Mouse (Mus musculus): ENCODE results near the gene Fam160a1. TPM values are rescaled to one million over a fixed set of nuclear protein-coding genes. Genes with fewer than 3 reads are reported as not detected.
A peak's percentile ranks its signal among the peaks of the same experiment; 100 is the strongest.

The Fam160a1 gene
- total RNA-seq, 2 experiments from 2014 or later: not detected

DNA sequence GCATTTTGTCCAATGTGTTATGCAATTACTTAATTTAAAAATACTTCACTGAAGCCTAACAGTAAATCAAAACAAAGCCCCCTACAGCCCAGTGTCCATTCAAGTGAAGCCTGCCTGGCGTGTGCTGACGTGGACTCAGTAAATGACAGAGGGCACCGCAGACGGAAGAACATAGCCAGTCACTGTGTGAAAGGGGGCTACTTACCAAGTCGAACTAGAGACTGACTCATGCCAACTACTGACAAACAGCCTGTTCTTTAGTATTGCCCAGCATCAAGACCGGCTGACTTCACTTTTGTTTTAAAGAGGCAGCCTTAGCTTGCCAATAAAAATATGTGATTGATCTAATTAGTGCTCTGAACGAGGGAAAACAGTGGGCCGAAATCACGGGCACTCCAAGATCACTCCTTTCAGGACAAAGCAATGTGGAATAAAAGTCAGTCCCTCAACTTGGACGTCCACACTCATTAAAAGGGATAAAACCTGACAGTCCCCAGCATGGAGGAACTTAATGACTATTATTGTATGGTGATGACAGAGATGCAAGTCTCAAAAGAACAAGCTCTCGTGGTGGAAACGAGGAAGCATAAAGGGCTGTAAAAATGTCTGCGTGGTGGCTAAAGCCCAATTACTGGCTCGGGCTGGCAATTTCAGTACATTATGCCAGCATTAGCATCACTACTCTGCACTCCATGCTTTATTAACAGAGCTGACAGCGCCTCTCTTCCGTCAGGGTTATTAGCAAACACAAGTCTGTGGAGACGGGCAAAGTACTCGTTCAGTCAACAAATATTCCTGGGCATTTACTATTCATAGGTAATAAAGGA lies 52.9 kb downstream of the Fam160a1 start:
- ATAC-seq (replicated peaks; ENCODE audit: low FRiP score, poor library complexity, severe bottlenecking): no peak

DNA sequence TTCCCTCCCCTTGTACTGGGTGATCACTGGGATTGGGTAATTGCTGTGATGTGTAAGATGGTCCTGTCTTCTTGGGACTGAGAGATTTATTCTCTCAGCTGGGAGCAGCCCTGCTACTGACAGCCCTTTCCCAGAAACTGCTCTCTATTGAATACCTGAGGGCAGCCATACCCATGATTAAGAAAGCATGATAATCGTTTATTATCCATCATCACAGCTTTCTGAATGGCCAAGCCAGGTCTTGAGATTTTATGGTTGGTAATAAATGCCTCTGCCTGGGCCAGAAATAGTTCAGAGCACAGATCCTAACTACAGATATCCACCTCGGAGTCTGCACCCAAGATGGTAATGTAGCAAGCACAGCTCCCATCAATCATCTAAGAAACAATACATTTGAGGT lies 59.1 kb downstream of the Fam160a1 start:
- no peak for ATAC-seq (replicated peaks; ENCODE audit: low FRiP score, poor library complexity, severe bottlenecking)

DNA sequence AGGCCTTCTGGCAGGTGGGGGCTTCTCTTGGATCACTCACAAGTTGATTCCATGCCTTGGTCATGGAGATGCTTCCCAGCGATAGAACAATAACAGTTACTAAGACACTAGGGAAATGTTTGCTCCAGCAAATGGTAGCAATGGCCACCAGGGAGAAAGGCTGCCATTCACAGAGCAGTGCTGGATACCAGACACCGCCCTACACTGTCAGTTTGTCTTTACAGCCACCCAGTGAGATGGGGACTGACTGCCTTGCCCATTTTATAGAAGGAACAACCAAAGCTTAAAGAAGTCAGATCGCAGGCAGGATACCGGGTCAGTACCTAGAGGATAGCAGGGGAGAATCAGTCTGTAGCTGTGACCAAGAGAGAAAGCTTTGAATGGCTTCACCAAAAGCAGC lies 59.7 kb downstream of the Fam160a1 start:
- no peak for ATAC-seq (replicated peaks; ENCODE audit: low FRiP score, poor library complexity, severe bottlenecking)

DNA sequence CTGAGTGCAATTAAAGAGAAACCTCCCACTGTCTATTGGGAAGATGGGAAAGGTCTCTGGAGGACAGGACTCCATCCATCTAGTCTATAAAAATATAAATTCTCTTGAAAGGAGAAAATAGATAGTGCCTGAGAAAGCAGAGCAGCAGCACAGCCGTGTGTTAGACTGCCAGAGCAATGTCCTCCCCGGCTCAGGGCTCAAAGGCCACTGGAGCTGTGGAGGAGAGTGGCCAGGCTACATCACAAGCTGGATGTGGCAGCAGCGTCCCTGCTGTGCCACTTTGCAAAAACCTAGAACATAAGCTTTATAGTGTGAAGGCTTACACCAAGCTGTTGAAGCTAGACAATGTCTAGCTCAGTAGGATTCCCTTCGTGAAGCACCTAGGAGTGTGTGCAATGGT lies 67.7 kb downstream of the Fam160a1 start:
- ATAC-seq (replicated peaks; ENCODE audit: low FRiP score, poor library complexity, severe bottlenecking): no peak

DNA sequence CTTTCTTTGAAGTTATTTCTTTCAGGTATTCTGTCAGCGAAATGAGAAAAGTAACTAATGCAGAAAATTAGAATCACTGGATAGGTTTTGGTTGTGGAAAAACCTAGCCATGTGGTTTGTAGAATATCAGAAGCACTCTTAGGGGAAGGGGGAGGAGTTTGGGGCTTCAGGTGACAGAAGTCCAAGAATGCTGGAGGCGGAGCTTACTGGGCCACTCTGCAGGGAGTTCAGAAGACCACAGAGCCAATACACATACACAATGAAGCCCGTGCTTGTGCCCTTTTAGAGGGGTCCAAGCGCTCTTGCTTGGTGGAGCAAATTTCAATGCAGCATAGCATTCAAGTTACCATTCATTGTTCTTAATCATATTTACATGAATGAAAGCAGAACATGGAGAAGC lies 68.2 kb downstream of the Fam160a1 start:
- no peak for ATAC-seq (replicated peaks; ENCODE audit: low FRiP score, poor library complexity, severe bottlenecking)

DNA sequence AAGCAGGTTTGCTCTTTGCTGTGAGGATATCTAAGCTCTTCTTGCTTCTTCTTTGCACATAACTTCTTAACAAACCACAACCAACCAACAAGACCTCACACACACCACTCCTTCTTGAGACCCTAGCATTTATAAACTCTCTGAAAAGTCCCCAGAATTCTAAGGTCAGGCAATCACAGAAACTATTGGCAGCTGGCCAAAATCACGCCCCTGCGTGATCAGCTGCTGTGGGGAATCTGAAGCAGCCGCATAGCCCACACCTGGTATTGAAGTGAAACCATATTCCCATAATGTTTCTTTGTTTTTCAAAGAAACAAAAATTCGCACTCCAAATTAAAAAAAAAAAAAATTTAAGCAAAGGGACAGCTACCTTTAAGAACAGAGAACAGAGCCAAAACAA lies 71.0 kb downstream of the Fam160a1 start:
- ATAC-seq (replicated peaks; ENCODE audit: low FRiP score, poor library complexity, severe bottlenecking): no peak

DNA sequence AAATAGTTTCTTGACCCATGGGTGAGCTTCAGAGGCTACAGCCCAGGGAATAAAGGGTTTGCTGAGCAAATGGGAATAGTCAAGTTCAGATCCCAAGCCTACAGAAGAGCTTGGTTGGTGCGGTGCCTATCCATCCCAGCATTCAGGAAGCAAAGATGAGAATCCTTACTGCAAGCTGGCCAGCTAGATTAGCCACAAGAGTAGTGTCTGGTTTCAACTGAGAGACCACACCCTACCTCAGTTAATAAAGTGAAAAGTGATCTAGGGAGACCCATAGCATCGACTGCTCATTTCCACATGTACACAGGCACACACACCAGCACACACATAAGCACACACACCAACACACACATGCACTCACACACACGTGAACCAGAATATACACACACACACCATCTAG lies 75.3 kb downstream of the Fam160a1 start:
- no peak for ATAC-seq (replicated peaks; ENCODE audit: low FRiP score, poor library complexity, severe bottlenecking)

DNA sequence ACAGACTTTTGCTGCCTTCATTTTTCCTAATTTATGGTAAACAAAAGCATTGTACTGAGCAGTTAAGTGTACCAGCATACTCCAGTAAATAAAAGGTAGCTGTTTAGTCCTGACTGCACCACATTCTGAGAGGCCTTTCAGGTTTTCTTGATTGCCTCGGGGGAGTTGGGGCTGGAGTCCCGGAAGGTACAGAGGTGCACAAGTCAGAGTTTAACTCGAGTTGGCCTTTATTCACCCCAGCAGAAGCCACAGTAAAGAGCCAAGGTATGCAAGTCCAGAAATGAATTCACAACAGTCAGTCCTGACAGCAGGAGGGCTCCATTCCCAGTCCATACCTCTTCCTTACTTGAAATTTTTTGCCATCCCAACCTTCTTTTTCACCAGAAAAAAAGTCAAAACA lies 78.5 kb downstream of the Fam160a1 start:
- ATAC-seq (replicated peaks; ENCODE audit: low FRiP score, poor library complexity, severe bottlenecking): no peak

DNA sequence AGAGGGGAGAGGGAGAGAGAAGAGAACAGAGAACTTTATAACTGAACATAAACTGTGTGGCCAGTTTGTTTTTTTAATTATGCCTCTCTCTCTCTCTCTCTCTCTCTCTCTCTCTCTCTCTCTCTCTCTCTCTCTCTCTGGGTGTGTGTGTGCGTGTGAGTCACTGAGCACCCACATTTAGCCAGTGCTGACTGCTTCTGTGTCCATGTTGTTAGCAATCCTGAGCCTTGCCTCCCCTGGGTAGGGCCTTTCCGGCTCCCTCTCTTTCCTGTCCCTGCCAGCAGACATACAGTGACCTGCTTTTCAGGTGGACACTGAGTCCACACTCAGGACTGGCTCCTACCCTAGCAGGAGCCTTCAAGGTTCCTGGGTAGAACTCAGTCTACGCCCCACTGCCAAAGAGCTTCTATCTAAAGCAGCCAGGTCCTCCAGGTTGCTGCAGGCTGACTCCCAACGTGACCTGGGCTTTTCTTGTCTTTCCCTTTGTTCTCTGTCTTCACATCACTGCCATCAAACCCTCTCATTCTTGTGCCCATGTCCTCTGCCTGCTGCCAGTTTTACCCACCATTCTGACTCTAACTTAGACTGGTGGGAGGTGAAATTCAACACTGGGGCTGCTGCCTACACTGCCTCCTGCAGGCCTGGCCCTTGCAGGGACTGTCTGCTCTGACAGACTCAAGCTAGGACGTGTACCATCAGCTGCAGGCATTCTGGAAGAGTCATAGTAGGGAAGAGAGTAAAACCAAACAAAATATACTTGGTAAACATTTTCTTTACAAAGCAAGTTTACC lies 83.0 kb downstream of the Fam160a1 start:
- no peak for ATAC-seq (replicated peaks; ENCODE audit: low FRiP score, poor library complexity, severe bottlenecking)

DNA sequence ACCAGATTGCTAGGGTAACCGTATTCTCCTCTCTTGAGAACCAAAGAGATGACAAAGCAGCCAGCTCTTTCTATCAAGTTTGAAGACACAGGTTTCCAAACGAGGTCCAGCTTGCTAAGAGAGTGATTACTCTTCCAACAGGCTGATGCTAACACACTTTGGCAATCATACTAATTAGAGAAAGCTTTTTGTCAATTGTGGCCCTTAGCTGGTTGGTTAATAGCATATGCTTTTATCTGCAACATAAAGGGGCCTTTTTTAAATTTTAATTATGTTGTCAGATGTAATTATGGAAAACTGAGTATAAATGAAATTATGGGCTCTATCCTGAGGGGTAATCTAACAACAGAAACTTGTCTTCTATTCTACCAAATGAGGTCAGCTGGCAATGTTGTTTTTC lies 89.9 kb downstream of the Fam160a1 start:
- ATAC-seq (replicated peaks; ENCODE audit: low FRiP score, poor library complexity, severe bottlenecking): no peak

DNA sequence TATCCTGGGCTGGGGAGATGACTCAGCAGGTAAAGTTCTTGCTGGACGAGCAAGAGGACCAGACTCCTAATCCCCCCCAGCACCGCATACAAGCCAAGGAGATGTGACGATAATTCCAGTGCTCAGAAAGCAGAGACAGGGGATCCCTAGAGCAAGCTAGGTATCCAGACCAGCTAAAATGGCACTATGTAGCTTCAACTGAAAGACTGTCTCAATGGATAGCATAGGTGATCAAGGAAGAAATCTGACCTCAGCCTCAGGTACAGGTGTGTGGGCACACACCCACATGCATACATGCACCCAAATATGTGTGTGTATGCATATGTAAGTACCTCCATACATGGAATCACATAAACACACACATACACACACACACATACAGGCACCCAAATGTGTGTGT lies 91.1 kb downstream of the Fam160a1 start:
- no peak for ATAC-seq (replicated peaks; ENCODE audit: low FRiP score, poor library complexity, severe bottlenecking)

DNA sequence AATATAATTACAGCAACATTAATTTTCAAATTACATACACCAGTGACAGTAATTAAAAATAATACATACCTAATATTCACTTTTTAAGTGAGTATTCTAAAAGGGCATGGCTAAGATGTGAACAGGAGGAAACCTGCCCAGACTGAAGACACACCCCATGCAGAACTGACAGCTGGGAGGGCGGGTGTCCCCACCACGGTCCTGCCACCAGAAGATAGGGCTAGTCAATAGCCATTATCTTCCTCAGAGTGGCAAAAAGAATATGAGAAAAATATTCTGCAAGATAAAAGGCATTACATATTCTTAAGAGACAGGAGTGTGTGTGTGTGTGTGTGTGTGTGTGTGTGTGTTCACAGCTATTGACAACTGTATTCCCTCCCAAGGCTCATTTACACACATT lies 92.0 kb downstream of the Fam160a1 start:
- ATAC-seq (replicated peaks; ENCODE audit: low FRiP score, poor library complexity, severe bottlenecking): peak; percentile 98

DNA sequence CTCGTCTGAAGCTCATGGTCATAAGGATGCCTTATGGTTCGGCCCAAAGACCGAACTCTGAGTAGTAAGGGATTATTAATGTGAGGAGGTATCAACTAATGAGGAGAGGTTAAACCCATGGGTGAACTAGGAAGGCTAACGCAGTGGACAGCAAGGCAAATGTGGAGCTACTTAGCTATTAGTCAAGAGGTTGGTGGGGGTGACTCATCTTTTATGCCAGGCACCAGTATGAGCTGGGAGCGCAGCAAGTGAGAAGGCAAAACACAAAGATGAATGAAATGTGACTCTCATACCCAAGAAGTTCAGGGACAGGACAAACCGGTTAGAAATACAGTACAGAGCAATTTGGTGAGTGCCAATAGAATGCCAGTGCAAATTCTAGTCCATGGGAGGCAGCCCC lies 94.5 kb downstream of the Fam160a1 start:
- ATAC-seq (replicated peaks; ENCODE audit: low FRiP score, poor library complexity, severe bottlenecking): no peak

DNA sequence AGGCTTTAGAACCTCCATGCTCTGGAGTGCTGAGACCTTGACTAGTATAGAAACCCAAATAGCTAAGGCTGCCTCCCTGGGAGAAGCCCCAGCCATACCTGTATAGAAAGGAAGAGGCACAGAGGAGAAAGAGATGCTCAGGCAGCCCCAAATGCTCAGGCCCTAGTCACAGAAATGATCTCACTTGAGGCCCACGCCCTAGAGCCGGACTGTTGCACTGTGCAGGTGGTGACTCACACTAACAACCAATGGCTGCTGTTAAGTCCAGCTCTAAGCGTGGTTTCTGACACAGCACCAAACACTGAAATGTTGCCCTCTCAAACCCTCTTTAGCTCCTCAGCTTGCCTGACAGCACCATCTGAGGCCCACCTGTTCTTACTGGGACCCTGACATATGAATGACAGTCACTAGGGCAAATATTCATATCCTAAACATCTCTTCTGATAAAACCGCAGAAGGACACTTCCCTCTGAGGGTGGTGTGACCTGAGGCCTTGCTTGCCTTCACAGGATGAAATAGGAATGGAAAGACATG lies 101.3 kb downstream of the Fam160a1 start:
- ATAC-seq (replicated peaks; ENCODE audit: low FRiP score, poor library complexity, severe bottlenecking): no peak

DNA sequence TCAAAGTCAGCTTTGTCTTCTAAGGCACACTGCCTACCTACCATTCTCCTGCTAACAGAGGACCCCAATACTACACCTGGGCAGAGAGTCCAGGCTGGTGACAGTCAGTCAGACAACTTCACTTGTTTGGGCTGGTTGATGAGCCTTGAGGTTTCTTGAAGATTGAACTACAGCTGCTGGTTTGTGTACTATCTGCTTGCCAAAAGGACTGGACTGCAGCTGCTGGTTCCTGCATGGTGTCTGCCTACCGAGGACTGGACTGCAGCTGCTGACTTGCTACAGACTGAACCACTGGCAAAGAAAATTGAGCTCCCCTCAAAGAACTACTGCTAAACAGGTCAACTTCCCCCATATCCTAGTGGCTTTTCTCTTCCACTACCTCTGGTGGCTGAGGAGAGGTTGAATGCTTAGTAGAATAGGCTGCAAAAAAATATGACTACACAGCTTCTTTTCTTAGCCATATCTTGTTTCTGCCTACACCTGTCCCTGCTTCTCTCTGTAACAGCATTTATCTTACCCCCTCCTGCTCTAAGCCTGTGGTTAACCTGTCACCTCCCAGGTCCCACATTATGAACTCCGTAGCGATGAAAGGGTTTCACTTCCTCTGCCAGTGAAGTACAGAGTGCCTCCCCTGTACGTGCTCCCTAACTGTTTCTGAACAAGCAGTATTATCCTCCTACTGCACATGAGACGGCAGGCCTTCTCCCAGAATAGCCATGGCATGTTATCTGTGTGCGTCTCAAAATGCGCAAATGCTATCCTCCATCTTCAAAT lies 103.0 kb downstream of the Fam160a1 start:
- no peak for ATAC-seq (replicated peaks; ENCODE audit: low FRiP score, poor library complexity, severe bottlenecking)

DNA sequence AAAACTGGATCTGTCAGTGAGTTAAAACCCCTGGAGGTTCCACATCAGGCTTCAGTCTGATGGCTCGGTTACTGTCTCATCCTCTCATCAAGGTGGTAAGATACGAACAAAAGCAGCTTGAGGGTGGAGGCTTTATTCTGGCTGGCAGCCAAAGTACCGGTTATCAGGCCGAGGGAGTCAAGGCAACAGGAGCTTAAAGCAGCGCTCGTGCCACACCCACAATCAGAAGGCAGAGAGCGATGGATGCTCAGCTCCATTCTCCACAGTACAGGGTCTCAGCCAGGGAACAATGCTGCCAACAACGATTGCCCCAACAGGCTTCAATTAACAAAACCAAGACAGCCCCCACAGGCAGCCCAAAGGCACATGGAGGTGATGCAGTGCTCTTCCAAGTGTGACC lies 106.4 kb downstream of the Fam160a1 start:
- peak; percentile 46; the same call in 1 of the 2 replicates for ATAC-seq (replicated peaks; ENCODE audit: low FRiP score, poor library complexity, severe bottlenecking)

DNA sequence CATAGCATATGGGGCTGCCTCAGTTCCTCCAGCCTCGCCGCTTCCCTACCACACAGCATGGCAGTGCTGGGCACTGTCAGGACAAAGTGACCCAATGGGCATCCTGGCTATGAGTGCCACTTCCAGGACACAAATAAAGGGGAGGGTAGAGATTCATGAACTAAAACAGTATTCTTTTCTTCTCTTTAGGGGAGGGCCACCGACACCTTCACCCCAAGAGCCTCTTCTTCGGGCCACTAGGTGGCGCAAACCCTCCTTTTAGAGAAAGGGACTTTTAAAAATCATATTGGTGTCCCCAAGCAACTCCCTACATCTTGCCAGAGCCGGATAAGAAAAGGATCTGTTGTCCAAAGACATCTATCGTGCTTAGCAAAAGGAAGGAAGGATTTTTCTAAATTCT lies 109.7 kb downstream of the Fam160a1 start:
- no peak; the same call in 1 of the 2 replicates for ATAC-seq (replicated peaks; ENCODE audit: low FRiP score, poor library complexity, severe bottlenecking)

DNA sequence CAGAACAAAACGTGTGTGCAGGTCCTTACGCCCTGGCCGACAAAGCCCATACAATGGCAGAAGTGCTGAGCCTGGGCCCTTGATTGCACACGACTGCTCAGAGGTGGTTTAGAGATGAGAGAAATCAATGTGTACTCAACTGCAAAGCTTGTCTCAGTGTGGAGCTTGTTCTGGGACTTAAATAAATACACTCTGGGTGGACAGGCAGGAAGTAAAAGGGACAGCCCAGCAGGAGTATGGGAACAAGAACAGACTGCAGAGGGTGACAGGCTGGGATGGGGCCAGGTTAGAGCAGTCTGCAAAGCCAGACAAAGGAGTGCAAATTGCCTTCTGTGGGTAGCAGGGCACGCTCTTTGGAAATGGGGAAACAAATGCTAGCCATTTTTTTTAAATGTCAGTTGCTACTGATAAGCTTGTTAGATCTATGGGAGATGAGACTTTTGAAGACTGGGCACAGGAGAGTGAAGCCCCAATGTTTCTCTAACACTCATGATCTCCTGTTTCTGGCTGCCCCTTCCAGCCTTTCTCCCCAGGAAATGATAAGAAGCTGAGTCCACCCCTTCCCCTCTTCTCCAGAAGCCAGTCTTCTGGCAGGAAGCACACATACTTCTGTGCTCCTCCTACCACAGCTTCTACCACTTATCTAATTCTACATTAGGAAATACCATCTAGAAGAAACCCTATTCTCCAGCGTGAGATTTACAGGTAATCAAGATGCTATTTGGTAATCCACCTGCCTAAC lies 113.8 kb downstream of the Fam160a1 start:
- no peak for ATAC-seq (replicated peaks; ENCODE audit: low FRiP score, poor library complexity, severe bottlenecking)

DNA sequence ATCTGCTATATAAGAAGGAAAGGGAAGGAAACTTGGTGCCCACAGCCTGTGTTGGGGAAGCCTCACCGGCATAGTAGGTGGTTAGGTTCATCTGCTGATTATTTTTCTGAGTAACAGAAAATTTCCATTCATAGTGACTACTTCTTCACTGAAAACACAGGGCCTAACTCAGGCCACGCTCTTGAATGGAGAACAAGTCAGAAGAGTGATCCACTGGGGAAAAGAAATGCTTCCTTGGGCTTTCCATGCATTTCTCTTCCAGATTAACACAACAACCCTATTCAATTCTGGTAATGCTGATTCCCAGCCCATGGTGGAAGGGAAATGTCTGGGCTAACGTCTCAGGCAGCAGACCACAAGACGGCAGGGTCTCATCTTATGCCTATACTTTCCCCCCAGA lies 118.6 kb downstream of the Fam160a1 start:
- no peak for ATAC-seq (replicated peaks; ENCODE audit: low FRiP score, poor library complexity, severe bottlenecking)

DNA sequence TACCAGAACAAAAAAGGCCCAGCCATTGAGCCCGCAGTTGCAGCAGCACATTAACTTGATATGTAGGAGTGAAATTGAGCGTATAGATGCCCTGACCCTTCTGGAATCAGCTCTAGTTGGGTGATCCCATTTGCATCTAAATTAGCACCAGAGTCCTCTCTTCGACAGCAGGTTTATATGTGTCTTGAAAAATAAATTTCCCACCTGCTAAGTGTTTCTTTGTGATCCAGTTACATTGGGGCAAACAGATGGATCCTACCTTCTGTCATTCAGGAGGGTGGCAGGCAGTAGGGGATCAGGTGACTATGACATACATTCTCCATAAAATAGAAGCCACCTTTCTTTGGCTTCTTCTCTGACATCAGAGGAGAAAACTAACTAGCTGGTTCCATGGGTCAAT lies 122.0 kb downstream of the Fam160a1 start:
- no peak for ATAC-seq (replicated peaks; ENCODE audit: low FRiP score, poor library complexity, severe bottlenecking)
